Mouse (Mus musculus) lung, adult 2 months (tissue): ENCODE measurements around the gene Arl2bp. TPM values are rescaled to one million over a fixed set of nuclear protein-coding genes. Genes with fewer than 3 reads are reported as not detected.
A peak's percentile ranks its signal among the peaks of the same experiment; 100 is the strongest.

ENCODE experiments used
- DNase-seq: peaks from one replicate; pipeline ENCODE4 v3.0.0; 2022
- H3K4me1 ChIP-seq: fragments of 200-500 bp; 2 replicates; pipeline ENCODE4 v1.6.1; 2011; ENCODE audit warnings: low read length; ENCODE audit not compliant: control insufficient read depth, insufficient read depth
- H3K4me3 ChIP-seq: fragments of 200-500 bp; replicated peaks from 2 replicates; pipeline ENCODE3; 2011; ENCODE audit warnings: low read depth, mild to moderate bottlenecking, control low read depth, low read length; ENCODE audit errors: extremely low read depth
- CTCF ChIP-seq: fragments of 200-500 bp; IDR thresholded peaks from 2 replicates; pipeline ENCODE4 v1.5.1; 2011; ENCODE audit warnings: mild to moderate bottlenecking, low read length, control low read depth; ENCODE audit not compliant: insufficient read depth
- POLR2A ChIP-seq: fragments of 200-500 bp; IDR thresholded peaks from 2 replicates; pipeline ENCODE4 v1.6.1; 2011; ENCODE audit warnings: low read depth, mild to moderate bottlenecking, control low read depth, low read length, borderline replicate concordance; ENCODE audit errors: extremely low read depth
- WGBS: fragments of 180-500 bp; shearing (Covaris S2); methylation state at CpG from one replicate; pipeline ENCODE4 v1.1.7; 2018; 5-methylcytosine and 5-hydroxymethylcytosine counted together
- polyA plus RNA-seq: library from polyadenylated mRNA; depleted of rRNA; stranded (reverse); fragments of >200 nt; gene quantifications from 2 replicates; pipeline ENCODE4 v1.2.3, GENCODE M21; 2012

Gene Arl2bp
- polyA plus RNA-seq, 1 experiment: 126 TPM

GRCm38 (mm10) chr8:94652951-94653350 is 13.4 kb upstream of the Arl2bp start:
- 88% methylated on average over 3 of the region's 3 CpGs for WGBS
- Histone ChIP-seq H3K4me1 (no peaks in the 10 kb centered on the region), H3K4me3 (no peak overlapping the region)
- TF ChIP-seq CTCF: no peak
- TF ChIP-seq POLR2A: no peak
- DNase-seq: no peak

- TF ChIP-seq CTCF: no peak
- TF ChIP-seq POLR2A: no peak
- DNase-seq: no peak
Observed at GRCm38 (mm10) chr8:94654994-94655393, 11.4 kb upstream of the Arl2bp start.

GRCm38 (mm10) chr8:94658031-94658430 is 8.4 kb upstream of the Arl2bp start:
- TF ChIP-seq CTCF (no peak), POLR2A (no peak)
- H3K4me1 ChIP-seq: no peaks in the 10 kb centered on the region
- H3K4me3 ChIP-seq: no peak overlapping the region
- no peak for DNase-seq
- 91% methylated on average over 2 of the region's 2 CpGs for WGBS

More at GRCm38 (mm10) chr8:94654994-94655393, 11.4 kb upstream of the Arl2bp start:
- Histone ChIP-seq H3K4me3 (no peak overlapping the region), H3K4me1 (no peaks in the 10 kb centered on the region)

- WGBS: 81% methylated on average over 4 of the region's 4 CpGs
- TF ChIP-seq POLR2A (no peak), CTCF (no peak)
- Histone ChIP-seq H3K4me3 (no peak overlapping the region), H3K4me1 (no peaks in the 10 kb centered on the region)
- DNase-seq: no peak
Observed at GRCm38 (mm10) chr8:94660418-94660817, 6.0 kb upstream of the Arl2bp start.

GRCm38 (mm10) chr8:94664722-94665121 is 1.7 kb upstream of the Arl2bp start:
- TF ChIP-seq POLR2A: no peak
- TF ChIP-seq CTCF: no peak
- no peak overlapping the region for H3K4me3 ChIP-seq
- DNase-seq: no peak
- H3K4me1 ChIP-seq: no peaks in the 10 kb centered on the region
- 72% methylated on average over 2 of the region's 2 CpGs for WGBS

GRCm38 (mm10) chr8:94674384-94674783 is 8.0 kb downstream of the Arl2bp start:
- H3K4me3 ChIP-seq: no peak overlapping the region
- no peak for DNase-seq
- no peak for TF ChIP-seq POLR2A
- no peak for TF ChIP-seq CTCF
- H3K4me1 ChIP-seq: peaks cover 19% of the 10 kb centered on the region
- 47% methylated on average over 5 of the region's 5 CpGs for WGBS

- TF ChIP-seq POLR2A (no peak), CTCF (no peak)
- Histone ChIP-seq H3K4me3 (no peak overlapping the region), H3K4me1 (peaks cover 19% of the 10 kb centered on the region)
- WGBS: 86% methylated on average over 6 of the region's 6 CpGs
- no peak for DNase-seq
Observed at GRCm38 (mm10) chr8:94675923-94676322, 9.5 kb downstream of the Arl2bp start.

GRCm38 (mm10) chr8:94678582-94678981 is 12.2 kb downstream of the Arl2bp start:
- 15% methylated on average over 9 of the region's 9 CpGs for WGBS
- no peak for DNase-seq
- TF ChIP-seq CTCF (no peak), POLR2A (peak; percentile 59; the same call in 1 of the 2 replicates)
- Histone ChIP-seq H3K4me3 (no peak overlapping the region), H3K4me1 (peaks cover 39% of the 10 kb centered on the region)

- Histone ChIP-seq H3K4me3 (no peak overlapping the region), H3K4me1 (peaks cover 35% of the 10 kb centered on the region)
- no peak for DNase-seq
- WGBS: 91% methylated on average over 3 of the region's 3 CpGs
- TF ChIP-seq POLR2A (no peak), CTCF (no peak)
Observed at GRCm38 (mm10) chr8:94680414-94680813, 14.0 kb downstream of the Arl2bp start.

- peaks cover 34% of the 10 kb centered on the region for H3K4me1 ChIP-seq
- peak; percentile 58 for DNase-seq
- TF ChIP-seq CTCF (no peak), POLR2A (no peak)
- WGBS: 61% methylated on average over 16 of the region's 16 CpGs
- H3K4me3 ChIP-seq: no peak overlapping the region
Observed at GRCm38 (mm10) chr8:94682732-94683524, 16.5 kb downstream of the Arl2bp start.
